Mouse (Mus musculus) MEL-GATA-1-ER (cell line): ENCODE results near the gene Efcc1.

Experiments used
- DNase-seq: peaks from one replicate; pipeline ENCODE4 v3.0.0-alpha.2; 2012; ENCODE audit warnings: low read depth; ENCODE audit errors: extremely low read depth

The Efcc1 gene

DNA sequence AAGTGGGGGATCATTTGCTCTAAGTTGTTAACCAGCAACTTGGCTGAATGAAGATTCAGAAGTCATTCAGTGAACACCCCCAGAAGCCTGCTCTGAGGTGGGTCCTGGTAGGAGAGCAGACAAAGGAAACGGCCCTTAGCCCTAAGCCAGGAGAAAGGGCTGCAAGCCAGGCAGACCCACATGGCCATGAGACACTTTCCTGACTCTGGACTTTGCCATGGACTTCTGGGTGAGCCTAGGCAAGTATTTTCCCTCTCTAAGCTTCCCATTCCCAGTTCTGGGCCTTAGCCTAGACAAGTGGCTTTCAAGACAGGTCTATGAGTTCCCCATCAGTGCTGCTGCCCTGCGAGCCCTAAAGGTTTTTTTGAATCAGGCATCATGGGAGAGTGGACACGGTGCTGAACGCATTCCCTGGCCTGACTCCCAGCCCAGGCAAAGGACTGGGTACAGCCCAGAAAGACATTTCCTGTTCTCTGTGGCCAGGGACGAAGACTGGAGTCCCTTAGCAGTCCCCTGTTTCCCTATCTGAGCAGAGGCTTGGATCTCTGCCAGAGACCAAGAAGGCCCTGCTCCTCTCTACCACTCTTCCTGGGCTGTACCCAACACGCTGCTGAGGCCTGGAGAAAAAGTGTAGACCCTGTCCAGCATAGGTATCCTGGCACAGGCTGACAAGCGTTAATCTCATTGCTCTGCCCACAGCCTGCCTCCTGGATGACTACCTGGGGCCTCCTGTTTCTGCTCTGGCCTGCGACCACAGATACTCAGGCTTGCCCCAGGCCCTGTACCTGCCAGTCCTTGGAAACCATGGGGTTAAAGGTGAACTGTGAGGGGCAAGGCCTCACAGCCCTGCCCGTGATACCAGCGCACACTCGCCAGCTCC lies 47.9 kb downstream of the Efcc1 start:
- peak; percentile 62 for DNase-seq

DNA sequence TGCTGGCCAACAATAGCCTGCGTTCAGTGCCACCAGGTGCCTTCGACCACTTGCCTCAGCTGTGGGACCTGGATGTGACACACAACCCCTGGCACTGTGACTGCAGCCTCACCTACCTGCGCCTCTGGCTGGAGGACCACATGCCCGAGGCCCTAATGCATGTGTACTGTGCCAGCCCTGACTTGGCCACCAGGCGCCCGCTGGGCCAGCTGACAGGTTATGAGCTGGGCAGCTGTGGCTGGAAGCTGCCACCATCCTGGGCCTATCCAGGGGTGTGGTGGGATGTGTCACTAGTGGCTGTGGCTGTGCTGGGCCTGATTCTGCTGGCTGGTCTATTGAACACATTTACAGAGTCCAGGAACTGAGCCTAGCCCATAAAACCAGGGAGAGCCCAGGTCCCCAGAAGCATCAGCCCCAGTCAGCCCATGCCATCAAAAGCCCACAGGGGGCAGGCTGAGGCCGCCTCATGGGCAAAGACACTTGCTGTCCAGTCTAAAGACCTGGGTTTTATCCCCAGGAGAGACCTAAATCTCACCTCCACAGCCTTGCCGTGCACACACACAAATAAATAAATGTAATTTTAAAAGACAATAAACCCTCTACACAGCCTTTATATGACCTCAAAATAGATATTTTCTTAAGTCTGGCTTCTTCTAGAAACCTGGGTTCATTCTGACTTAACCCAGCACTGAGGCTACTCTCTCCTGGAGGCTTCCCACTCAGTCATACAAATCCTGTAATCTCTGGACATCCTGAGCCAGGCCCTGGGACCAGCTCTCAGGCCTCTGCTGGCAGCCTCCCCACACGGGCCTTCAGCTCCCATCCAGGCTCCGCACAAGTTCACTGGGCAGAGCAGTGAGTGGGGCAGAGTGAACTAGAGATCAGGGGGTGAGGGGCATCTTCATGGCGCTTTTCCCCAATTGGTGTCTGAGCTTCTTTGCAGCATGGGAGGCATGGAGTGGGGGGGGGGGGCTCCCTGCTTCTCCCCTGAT lies 48.8 kb downstream of the Efcc1 start:
- DNase-seq = no peak

DNA sequence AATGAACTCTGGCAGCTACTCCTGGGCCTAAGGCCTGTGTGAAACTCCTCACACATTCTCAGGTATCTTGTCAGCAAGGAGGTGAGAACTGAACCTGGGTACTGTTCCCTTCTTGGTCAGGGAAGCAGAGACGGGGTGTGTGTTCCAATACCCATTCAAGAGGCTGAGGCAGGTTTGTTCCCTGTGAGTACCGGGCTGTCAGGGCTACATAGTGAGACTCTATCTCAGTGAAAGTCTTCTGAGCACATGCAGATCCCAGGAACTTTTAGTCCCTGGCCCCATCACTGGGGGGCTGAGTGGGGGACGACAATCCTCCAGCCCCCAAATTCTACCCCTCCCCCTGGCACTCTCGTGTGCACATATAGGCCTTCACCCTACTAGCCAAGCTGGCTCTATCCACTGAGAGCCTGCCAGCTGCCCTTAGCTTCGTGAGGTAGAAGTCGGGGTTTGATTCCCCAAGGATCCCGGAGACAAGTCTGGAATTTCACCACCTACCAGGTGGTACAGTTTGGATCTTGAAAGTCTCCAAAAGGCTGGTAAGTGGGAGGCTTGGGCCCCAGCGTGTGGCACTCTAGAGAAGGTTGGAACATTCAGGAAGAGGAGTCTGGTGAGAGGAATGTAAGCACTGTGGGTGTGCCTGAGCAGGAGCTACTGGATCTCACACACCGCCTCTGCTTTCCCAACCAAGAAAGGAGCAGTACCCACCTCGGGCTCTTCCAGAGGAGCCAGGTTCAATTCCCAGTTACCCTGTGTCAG lies 50.1 kb downstream of the Efcc1 start:
- DNase-seq = no peak

DNA sequence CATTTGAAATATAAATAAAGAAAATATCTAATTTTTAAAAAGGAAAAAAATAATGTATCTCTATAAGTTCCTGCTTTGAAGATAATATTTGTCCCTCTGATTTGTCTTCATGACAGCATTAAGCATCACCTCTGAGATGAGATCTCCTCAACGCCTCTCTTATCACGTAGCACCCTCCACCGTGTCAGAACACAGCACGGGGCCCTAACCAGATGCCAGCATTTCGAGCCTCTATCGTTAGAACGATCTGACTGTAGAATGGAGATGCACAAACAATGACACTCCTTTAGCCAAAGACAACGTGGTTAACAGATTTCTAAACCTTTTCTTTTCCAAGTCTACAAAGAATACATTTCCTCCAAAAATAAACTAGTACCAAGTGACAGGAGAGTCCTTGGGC lies 53.4 kb downstream of the Efcc1 start:
- no peak for DNase-seq

DNA sequence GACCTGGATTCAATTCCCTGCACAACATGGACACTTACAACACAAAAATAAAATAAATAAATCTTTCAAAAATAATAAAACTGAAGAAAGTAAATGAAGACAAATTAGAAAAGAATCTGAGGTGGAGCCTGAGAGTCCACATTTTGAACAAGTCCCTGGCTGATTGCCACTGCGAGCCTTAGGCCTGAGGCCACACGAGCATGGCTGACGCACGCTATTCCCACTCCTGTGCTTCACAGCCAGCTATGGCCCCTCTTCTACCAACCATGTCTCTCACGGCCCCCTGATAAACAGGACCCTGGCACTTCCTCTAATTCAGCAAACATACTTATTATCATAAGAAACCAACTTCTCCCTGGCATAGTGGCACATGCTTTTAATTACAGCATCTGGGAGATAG lies 56.0 kb downstream of the Efcc1 start:
- DNase-seq = no peak

DNA sequence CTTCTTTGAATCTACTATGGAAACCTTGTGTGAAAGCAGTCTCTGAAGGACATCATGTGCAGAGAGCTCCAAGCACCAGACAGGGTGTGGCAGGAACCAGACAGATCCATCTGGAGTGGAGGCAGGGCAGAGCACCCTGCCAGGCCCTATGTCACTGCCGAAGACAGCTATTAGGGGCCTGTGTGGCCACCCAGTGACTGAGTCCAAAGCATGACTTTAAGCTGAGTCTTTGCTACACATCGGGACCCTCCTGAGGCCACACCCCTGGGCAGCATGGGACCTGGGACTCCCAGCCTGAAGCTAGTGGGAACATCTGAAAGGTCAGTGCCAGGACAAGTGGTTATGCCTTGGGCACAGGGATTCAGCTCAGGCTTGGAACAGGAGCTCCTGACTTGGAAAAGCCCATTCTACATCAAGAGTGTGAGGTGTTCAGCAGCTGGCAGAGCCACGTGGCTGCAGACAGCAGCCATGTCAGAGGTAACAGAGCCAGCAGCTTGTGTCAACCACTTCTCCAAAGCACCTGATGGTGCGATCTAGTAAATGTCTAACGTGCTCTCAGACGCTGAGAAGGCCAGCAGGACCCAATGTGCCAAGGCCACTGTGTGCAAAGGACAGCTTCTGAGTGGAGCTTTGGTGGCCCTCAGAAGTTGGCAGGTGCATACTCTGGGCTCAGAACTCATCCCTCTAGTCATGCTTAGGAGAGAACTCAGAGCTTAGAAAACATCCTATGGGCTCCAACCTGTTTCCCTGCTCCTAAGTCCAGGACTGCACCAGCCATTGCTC lies 56.6 kb downstream of the Efcc1 start:
- no peak for DNase-seq

DNA sequence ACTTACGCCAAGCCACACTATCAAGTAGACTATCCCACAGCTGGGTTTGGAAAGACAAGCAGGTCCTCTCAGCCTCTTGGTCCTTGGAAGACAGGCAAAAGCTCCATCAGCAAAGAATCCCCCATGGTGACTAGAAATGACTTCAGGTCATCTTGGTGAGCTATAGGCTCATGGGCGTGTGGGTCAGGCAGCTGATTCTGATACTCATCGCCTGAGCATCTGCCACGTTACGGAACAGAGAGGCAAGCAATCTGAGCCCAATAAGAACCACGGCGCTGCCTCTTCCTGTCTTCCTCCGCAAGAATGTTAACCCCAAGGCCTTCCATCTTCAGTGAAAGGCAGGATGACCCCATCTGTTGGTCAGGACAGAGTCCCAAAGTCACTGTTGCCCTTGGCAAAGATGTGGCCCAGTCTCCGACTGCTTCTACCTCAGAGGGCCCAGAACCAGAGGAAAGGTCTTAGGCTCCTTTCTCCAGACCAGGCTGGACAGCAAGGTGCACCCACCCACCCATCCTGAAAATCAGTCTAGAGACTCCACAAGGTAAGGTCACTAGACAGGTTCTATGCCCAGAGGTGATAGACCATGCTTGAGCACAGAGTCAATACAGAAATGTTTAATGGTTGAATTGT lies 57.7 kb downstream of the Efcc1 start:
- no peak for DNase-seq

DNA sequence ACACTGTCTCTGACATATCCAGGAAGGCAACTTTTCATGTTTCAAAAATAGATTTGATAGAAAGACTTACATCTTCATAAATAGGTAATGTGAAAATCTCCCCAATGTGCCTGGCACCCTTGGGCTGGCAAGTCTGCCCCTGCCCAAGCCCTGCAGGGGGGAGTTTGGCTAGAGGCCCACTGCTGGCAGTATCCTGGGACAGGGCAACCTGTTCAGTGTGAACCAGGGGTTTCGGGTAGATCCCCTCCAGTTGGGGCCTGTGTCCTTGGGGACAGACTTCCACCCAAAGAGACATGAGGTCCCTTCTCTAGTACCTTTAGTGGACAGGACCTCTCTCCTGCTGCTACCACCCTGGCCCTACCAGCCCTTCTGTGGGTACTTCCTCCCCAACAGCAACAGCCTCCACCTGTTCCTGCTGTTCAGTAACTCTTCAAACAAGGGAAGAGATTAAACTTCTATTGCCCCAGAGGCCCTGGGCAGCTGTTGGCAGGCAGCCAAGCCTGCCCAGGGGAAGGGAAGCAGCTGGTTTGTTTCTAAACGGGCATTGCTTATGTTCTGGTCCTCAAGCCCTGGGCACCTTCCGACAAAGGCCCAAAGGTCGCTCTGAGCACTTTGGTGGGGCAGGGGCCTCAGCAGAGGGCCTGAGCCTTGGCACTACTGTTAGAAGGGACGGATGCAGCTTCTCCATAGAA lies 58.4 kb downstream of the Efcc1 start:
- no peak for DNase-seq

DNA sequence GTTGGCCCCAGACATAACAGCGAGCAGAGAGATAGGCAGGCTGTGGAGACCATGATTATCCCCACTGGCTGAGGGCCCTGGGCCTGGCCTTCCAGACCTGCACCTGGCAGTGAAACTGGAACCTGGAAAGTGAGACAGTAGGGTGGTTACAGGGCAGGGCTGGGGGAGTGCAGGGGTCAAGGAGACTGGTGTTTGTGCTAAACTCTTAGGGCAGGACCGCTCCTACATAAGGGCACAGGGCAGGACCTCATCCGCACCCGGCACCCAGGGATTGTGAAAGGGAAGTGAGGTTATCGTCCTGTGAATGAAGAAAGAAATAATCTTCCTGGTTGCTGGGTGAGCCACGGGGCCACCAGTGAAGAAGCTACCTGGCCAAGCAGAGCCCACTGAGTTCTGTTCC lies 59.1 kb downstream of the Efcc1 start:
- DNase-seq = no peak

DNA sequence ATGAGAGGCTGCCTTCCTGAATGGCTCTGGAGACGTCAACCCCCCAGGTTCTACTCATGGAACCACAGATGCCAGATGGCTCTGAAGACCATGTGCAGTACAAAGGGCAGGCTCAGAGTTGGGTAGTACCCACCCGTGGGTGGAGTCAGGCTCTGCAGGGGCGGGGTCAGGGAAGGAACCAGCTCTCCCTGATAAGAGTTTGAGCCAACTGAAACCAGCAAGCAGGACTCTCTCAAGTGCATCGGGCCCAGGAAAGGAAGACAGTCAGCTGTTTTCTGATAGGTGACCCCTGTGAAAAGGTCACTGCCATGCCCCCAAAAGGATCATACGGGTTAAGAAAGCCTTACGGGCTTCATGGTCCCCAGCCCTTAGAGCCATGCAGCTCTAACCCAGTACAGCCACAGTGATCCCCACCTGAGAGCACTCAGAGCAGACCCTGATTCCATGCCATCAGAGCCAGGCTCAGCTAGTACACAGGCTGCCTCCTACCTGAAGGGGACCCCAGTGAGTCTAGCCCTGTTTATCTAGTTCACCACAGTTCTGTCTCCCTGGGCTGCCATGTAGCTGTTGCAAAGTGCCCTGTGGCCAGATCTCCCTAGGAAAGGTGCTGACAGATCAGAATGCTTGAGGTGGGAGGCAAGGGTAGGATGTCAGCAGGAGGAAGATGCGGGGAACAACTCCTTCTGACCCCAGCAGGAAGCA lies 60.3 kb downstream of the Efcc1 start:
- DNase-seq = peak; percentile 84

DNA sequence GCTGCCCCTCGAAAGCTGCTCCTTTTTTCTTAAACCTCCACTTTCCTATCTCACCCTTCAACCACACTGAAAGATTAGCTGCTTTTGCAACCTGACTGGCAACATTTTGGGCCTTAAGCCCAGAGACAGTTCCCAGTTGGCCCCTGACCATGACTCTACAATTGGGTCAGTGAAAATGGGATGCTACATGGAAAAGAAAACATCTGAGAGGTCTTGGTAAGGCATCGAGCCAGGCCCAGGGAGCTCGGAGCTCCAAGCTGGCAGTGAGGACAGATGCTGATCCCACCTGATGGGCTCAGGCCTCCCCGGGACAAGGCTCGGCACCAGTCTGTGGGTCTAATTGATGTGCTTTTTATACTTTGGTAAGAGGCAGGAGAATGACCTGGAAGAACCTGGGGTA lies 61.2 kb downstream of the Efcc1 start:
- no peak for DNase-seq

DNA sequence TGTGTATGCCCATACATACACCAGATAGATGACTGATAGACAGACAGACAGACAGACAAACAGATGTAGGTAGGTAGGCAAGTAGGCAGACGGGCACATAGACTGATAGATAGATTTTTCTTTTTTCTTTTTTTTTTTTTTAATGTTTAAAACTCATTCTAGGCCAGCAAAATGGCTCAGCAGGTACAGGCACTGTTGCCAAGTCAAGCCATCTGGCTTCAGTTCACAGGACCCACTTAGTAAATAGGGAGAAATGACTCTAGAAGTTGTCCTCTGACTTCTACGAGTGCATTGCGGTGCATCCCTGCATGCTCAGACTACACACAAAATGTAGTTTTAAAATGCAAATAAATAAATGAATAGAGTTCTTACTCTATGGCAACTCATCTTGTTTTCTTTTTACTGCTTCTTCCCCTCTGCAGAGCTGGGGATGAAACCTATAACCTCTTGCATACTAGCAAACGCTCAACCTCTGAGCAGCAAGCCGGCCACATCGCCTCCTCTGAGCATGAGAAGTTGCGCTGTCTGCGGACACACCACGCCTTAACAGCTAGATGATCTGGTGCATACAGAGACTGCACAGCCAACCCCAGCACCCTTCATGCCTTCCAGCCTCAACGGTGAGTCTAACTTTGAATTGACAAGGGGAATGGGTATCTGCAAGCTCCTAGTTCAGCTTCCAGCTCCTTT lies 63.3 kb downstream of the Efcc1 start:
- no peak for DNase-seq

DNA sequence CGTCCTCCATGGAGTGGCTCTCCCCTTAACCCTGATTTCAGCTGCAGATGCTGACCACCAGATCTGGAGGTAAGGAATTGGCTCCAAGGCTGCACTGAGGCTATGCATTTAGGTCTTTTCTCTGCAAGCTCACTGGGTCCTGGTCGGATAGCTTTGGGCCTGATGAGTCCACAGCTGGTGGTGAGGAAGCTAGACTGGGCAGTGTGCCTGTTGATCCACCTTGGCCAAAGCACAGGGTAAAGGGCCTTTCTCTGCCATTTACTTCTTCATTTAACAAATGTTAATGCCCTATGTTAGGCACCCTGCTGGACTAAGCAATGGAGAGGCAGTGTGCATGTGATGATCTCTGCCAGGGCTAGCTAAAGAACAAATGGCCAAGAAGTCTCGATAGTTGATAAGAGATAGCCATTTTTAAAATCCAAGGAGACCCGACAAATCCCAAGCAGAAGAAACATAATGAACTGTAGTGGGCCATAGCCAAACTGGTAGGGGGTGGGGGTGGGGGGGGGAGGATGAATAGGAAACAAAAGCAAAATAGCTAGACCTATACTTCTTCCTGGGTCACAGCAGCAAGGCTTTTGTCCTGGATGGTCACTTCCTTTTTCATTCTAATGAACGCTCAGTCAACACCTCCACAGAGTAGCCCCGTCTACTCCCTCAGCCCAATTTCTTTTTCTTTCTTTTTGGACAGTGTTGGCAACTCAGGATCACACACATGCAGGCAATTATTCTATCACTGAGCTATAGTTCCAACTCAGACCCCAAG lies 64.9 kb downstream of the Efcc1 start:
- no peak for DNase-seq

DNA sequence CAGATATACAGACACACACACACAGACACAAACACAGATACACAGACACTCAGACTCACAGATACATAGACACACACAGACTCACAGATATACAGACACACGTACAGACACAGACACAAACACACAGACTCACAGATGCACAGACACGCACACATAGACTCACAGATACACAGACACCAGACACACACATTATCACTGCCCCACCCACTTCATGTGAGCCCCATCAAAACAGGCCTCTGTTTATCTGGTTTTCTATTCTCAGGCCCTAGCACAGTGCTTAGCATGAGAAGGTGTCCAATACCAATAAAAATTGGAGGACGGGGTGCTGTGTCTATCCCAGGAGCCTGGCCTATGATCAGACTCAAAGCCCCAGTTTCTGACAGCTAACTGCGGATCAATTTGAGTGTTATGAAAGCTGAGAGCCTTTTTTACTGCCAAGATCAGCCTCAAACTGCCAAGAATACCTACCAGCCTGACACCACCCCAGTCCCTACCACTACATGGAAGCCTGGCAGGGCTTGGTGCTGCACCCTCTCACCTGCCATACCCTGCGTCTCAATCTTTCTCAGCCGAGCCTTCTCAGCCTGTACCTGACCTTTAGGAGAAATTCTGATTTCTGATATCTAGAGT lies 65.7 kb downstream of the Efcc1 start:
- DNase-seq = no peak

DNA sequence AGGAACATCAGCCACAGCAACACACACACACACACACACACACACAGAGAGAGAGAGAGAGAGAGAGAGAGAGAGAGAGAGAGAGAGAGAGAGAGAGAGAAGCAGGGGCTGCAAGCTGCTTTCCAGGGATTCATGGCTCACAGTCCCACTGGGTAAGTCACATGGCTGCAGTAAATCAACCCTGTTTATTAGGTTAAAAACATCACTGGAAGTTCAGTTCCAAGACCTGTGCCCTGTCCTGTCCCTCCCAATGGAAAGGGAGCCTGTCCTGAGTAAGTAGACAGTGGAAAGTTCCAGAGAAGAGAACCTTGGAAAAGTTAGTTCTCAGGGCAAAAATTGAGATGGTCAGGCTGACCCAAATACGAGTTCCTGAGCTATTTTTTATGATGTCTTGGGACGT lies 66.7 kb downstream of the Efcc1 start:
- DNase-seq = no peak

DNA sequence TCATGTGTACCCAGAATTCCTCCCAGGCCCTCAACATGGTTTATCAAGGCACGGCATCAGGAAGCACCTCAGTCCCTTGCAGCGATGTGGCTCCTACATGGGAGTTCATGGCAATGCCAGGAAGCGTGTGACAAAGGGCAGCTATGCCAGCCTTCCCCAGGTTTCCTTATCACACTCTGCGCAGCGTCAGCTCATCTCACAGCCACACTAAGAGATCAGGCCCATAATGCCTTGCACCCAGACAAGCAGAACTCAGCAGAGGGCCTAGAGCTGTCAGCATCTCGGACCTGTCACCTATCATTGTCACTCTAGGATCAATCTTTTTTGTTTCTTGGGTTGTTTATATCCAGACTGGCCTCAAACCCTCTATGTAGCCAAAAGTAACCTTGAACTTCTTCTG lies 68.9 kb downstream of the Efcc1 start:
- no peak for DNase-seq

DNA sequence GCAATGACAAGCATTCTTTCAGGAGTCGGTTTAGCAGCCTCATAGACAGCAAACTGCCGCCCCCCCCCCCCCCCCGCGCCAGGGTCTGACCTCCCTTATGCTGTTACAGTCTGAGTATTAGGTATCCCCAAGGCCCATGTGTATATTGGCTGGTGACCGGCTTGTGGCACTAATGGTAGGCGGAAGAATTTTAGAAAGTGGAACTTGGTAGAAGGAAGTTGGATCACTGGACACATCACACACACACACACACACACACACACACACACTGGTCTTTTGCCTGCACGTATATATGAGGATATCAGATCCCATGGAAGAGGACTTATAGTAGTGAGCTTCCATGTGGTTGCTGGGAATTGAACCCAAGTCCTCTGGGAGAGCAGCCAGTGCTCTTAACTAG lies 71.8 kb downstream of the Efcc1 start:
- no peak for DNase-seq
